Mouse (Mus musculus): ENCODE measurements at regions not wholly inside any gene's neighbourhood (a gene's known extent, or its start where the extent isn't known, plus 50 kb on each side); places are given as distances from the start of the nearest gene placed in this dataset.

DNA sequence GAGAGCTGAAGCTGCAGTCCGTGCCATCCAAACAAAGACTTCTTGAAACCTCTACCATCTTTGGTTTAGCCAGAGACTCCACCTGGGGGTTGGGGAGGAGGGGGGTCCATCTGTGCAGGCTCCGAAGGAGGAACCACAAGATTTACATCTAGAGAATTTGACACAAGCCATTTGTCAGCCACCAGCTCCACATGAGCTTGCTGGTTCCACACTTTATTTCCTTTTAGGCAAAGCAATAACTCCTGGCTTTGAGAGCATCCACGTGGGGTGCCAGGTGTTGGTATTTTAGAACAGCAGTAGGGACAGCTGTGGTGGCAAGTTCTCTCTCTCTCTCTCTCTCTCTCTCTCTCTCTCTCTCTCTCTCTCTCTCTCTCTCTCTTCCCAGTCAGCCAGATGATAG, 99.6 kb upstream of the Kbtbd8 start:
- TF ChIP-seq CTCF (IDR thresholded peaks at IDR 0.05) = no peak
- TF ChIP-seq EP300 (IDR thresholded peaks at IDR 0.05) = no peak

DNA sequence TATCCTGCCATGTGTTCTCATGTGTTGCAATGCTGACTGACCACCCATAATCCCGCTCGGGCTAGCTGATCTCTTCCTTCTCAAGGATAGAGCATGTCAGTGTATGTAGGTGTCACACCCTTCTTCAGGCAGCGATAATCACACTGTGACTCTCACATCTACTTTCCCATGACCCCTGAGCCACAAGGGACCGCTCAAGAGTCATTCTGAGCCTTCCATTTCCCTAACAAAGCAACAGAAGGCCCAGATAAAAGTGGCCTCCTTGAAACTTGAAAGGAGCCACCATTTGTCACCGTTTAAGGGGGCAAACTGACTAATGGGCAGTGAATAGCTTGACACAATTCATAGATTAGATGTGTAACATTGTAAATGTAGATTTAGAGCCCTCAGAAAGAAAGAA, 103.9 kb upstream of the Kbtbd8 start:
- no peak overlapping the region for H3K9ac ChIP-seq (replicated peaks; ENCODE audit: low read depth)
- no peak for DNase-seq (ENCODE audit: low spot score)

More for the DNA sequence above, 99.6 kb upstream of the Kbtbd8 start:
- ATAC-seq = no peak
- no peaks in the 10 kb centered on the region for H3K36me3 ChIP-seq (ENCODE audit: insufficient read depth, low read length)
- H3K27ac ChIP-seq (ENCODE audit: low read length) = no peak overlapping the region
- DNase-seq (ENCODE audit: low spot score) = no peak
- 47% methylated on average over 3 of the region's 3 CpGs for WGBS
- no peak overlapping the region for H3K9ac ChIP-seq (replicated peaks; ENCODE audit: low read depth)
- H3K27me3 ChIP-seq (replicated peaks; ENCODE audit: insufficient read depth, low read length) = no peaks in the 10 kb centered on the region
- H3K4me1 ChIP-seq (ENCODE audit: insufficient read depth, low read depth, low read length) = no peaks in the 10 kb centered on the region
- H3K4me3 ChIP-seq (ENCODE audit: low read depth, low read length) = no peak overlapping the region
- H3K4me2 ChIP-seq (replicated peaks; ENCODE audit: low read depth, low read length) = no peak overlapping the region
- no peaks in the 10 kb centered on the region for H3K9me3 ChIP-seq (ENCODE audit: low read length)

DNA sequence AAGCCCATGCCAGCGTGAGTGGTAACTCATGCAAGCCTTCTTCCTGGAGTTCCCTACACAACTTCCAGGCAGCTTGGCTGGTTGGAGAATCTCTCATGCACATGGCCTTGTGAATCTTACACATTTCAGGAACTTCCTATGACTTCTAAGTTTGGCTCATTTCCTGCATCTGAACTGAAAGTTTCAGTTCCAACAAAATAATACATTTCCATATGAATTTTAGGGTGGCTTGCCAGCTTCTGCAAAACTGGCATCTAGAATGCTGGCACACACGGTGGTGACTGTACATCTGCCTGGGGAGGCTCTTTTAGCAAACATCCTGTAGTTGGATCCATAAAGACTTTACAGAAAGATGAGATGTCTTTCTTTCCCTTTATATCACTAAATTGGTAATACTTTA, 110.6 kb upstream of the Kbtbd8 start:
- Histone ChIP-seq H3K9me3 (ENCODE audit: low read length) (no peaks in the 10 kb centered on the region), H3K4me1 (ENCODE audit: insufficient read depth, low read depth, low read length) (no peaks in the 10 kb centered on the region)
- whole genome bisulfite sequencing = 74% methylated on average over 2 of the region's 2 CpGs

More for the DNA sequence above, 103.9 kb upstream of the Kbtbd8 start:
- Histone ChIP-seq H3K36me3 (ENCODE audit: insufficient read depth, low read length) (no peaks in the 10 kb centered on the region), H3K9me3 (ENCODE audit: low read length) (no peaks in the 10 kb centered on the region), H3K27ac (ENCODE audit: low read length) (no peak overlapping the region), H3K4me2 (replicated peaks; ENCODE audit: low read depth, low read length) (no peak overlapping the region), H3K4me3 (ENCODE audit: low read depth, low read length) (no peak overlapping the region), H3K27me3 (replicated peaks; ENCODE audit: insufficient read depth, low read length) (no peaks in the 10 kb centered on the region), H3K4me1 (ENCODE audit: insufficient read depth, low read depth, low read length) (no peaks in the 10 kb centered on the region)
- no peak for ATAC-seq
- TF ChIP-seq CTCF (IDR thresholded peaks at IDR 0.05) (no peak), EP300 (IDR thresholded peaks at IDR 0.05) (no peak)
- WGBS = 28% methylated on average over 5 of the region's 5 CpGs

DNA sequence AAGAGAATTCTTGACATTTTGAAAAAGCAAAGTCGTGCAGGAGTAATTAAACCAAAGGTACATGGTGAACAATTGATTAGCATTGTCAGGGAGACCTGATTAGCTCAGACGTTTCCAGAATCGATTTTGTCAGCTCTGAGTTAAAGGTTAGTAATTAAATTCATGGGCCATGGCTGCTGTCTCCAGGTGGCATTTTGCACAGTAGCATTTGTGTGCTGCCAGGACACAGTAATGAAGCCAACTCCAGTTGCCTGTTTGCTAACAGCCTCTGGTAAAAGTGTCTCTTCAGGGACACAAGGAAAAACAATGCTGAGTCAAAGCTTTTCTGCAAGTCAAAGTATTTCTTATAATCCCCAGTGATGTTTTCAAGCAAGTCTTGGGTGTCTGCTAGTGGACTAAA, 113.3 kb upstream of the Kbtbd8 start:
- Histone ChIP-seq H3K36me3 (ENCODE audit: insufficient read depth, low read length) (no peaks in the 10 kb centered on the region), H3K27ac (ENCODE audit: low read length) (no peak overlapping the region), H3K4me1 (ENCODE audit: insufficient read depth, low read depth, low read length) (no peaks in the 10 kb centered on the region), H3K4me3 (ENCODE audit: low read depth, low read length) (no peak overlapping the region), H3K27me3 (replicated peaks; ENCODE audit: insufficient read depth, low read length) (no peaks in the 10 kb centered on the region), H3K4me2 (replicated peaks; ENCODE audit: low read depth, low read length) (no peak overlapping the region), H3K9ac (replicated peaks; ENCODE audit: low read depth) (no peak overlapping the region), H3K9me3 (ENCODE audit: low read length) (no peaks in the 10 kb centered on the region)
- DNase-seq (ENCODE audit: low spot score) (no peak), ATAC-seq (no peak)
- 61% methylated on average over 3 of the region's 3 CpGs for WGBS
- TF ChIP-seq CTCF (IDR thresholded peaks at IDR 0.05) (no peak), EP300 (IDR thresholded peaks at IDR 0.05) (no peak)

More for the DNA sequence above, 110.6 kb upstream of the Kbtbd8 start:
- ATAC-seq (no peak), DNase-seq (ENCODE audit: low spot score) (no peak)
- H3K4me2 ChIP-seq (replicated peaks; ENCODE audit: low read depth, low read length) = no peak overlapping the region
- TF ChIP-seq CTCF (IDR thresholded peaks at IDR 0.05) (no peak), EP300 (IDR thresholded peaks at IDR 0.05) (no peak)
- H3K27ac ChIP-seq (ENCODE audit: low read length) = no peak overlapping the region
- no peak overlapping the region for H3K9ac ChIP-seq (replicated peaks; ENCODE audit: low read depth)
- H3K4me3 ChIP-seq (ENCODE audit: low read depth, low read length) = no peak overlapping the region
- H3K27me3 ChIP-seq (replicated peaks; ENCODE audit: insufficient read depth, low read length) = no peaks in the 10 kb centered on the region
- no peaks in the 10 kb centered on the region for H3K36me3 ChIP-seq (ENCODE audit: insufficient read depth, low read length)

DNA sequence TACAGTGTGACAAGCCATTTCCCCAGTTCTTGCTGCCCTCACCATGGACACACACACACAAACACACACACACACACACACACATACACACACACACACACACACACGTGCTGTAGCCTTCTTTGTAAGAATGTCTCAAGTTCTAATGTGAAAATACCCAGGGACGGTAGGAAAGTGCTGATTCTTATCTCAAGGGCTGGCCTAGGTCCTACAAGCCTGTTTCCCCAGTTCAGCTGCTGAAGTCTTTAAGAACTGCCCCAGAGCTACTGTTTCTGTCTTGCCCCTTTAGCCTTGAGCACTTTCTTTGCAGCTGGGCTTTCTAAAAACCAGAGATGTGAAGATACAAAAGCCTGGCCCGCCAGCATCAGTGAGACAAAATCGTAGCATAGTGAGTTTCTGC, 117.5 kb upstream of the Kbtbd8 start:
- Histone ChIP-seq H3K4me1 (ENCODE audit: insufficient read depth, low read depth, low read length) (no peaks in the 10 kb centered on the region), H3K27ac (ENCODE audit: low read length) (no peak overlapping the region), H3K27me3 (replicated peaks; ENCODE audit: insufficient read depth, low read length) (no peaks in the 10 kb centered on the region), H3K4me2 (replicated peaks; ENCODE audit: low read depth, low read length) (no peak overlapping the region), H3K9ac (replicated peaks; ENCODE audit: low read depth) (no peak overlapping the region), H3K4me3 (ENCODE audit: low read depth, low read length) (no peak overlapping the region), H3K36me3 (ENCODE audit: insufficient read depth, low read length) (no peaks in the 10 kb centered on the region), H3K9me3 (ENCODE audit: low read length) (no peaks in the 10 kb centered on the region)
- no peak for TF ChIP-seq CTCF (IDR thresholded peaks at IDR 0.05)
- TF ChIP-seq EP300 (IDR thresholded peaks at IDR 0.05) = no peak
- ATAC-seq = peak; percentile 46
- DNase-seq (ENCODE audit: low spot score) = peak; percentile 39
- WGBS = 46% methylated on average over 4 of the region's 4 CpGs

DNA sequence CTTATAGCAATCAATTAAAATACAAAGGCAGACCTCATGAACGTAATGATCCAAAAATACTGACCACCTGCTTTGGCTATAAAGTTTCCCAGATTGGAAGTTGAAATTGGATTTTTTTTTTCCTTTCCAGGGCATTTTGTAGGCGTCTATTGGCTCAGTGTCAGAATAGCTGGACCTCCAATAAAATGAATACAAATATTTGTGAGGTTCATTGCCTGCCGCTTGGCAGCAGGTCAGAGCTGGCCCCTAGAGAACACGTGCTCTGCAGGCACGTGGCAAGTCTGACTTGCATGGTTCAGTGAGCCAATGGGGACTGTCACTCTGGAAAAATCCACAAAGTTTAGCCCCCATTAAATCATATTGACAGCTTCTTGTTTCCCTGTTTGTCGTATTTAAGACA, 118.0 kb upstream of the Kbtbd8 start:
- no peaks in the 10 kb centered on the region for H3K9me3 ChIP-seq (ENCODE audit: low read length)
- H3K9ac ChIP-seq (replicated peaks; ENCODE audit: low read depth) = no peak overlapping the region
- H3K27ac ChIP-seq (ENCODE audit: low read length) = no peak overlapping the region
- H3K27me3 ChIP-seq (replicated peaks; ENCODE audit: insufficient read depth, low read length) = no peaks in the 10 kb centered on the region
- no peak for TF ChIP-seq EP300 (IDR thresholded peaks at IDR 0.05)
- TF ChIP-seq CTCF (IDR thresholded peaks at IDR 0.05) = no peak
- no peak overlapping the region for H3K4me2 ChIP-seq (replicated peaks; ENCODE audit: low read depth, low read length)
- no peaks in the 10 kb centered on the region for H3K4me1 ChIP-seq (ENCODE audit: insufficient read depth, low read depth, low read length)
- DNase-seq (ENCODE audit: low spot score) = peak; percentile 33
- WGBS = 52% methylated on average over 6 of the region's 6 CpGs
- no peak overlapping the region for H3K4me3 ChIP-seq (ENCODE audit: low read depth, low read length)
- no peak; the same call in 1 of the 2 replicates for ATAC-seq
- H3K36me3 ChIP-seq (ENCODE audit: insufficient read depth, low read length) = no peaks in the 10 kb centered on the region

DNA sequence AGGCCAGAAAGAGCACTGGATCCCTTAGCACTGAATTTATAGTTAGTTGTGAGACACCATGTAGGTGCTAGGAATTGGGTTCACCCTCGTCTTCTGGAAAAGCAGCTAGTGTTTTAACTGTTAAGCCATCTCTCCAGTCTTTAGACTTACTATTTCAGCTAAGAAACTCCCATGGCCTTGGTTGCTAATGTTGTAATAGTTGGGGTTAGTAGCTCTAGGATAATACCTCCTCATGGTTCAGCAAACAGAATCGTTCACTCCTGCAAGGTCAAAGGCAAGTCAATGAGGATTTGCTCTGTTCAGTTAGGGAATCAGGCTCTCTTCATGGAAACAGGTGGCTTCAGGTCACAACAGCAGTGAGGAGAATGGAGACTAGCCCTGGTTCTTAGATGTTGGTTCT, 118.7 kb upstream of the Kbtbd8 start:
- H3K4me3 ChIP-seq (ENCODE audit: low read depth, low read length) = no peak overlapping the region
- WGBS = 78% methylated on average over 2 of the region's 2 CpGs
- no peaks in the 10 kb centered on the region for H3K36me3 ChIP-seq (ENCODE audit: insufficient read depth, low read length)
- no peaks in the 10 kb centered on the region for H3K27me3 ChIP-seq (replicated peaks; ENCODE audit: insufficient read depth, low read length)
- DNase-seq (ENCODE audit: low spot score) = no peak
- no peaks in the 10 kb centered on the region for H3K9me3 ChIP-seq (ENCODE audit: low read length)
- TF ChIP-seq CTCF (IDR thresholded peaks at IDR 0.05) = no peak
- no peak for TF ChIP-seq EP300 (IDR thresholded peaks at IDR 0.05)
- no peak overlapping the region for H3K9ac ChIP-seq (replicated peaks; ENCODE audit: low read depth)
- ATAC-seq = no peak
- no peaks in the 10 kb centered on the region for H3K4me1 ChIP-seq (ENCODE audit: insufficient read depth, low read depth, low read length)
- no peak overlapping the region for H3K4me2 ChIP-seq (replicated peaks; ENCODE audit: low read depth, low read length)
- H3K27ac ChIP-seq (ENCODE audit: low read length) = no peak overlapping the region
